Mouse (Mus musculus) B cell, adult 2 months (primary cell): ENCODE measurements at regions not wholly inside any gene's neighbourhood (a gene's known extent, or its start where the extent isn't known, plus 50 kb on each side); places are given as distances from the start of the nearest gene placed in this dataset.

Experiments used
- DNase-seq, 2 experiments: peaks; one replicate each; pipeline ENCODE4 v3.0.0; 2022

- DNase-seq = no peak
These were observed 121.0 kb downstream of the Rbm26 start for GRCm38 (mm10) chr14:105056171-105056570.

GRCm38 (mm10) chr14:105038798-105039197 is 138.3 kb downstream of the Rbm26 start:
- no peak for DNase-seq

GRCm38 (mm10) chr14:105034712-105035377 is 142.3 kb downstream of the Rbm26 start:
- no peak for DNase-seq

- DNase-seq = no peak
These were observed 157.2 kb downstream of the Rbm26 start for GRCm38 (mm10) chr14:105019971-105020370.

- DNase-seq = no peak
These were observed 160.9 kb downstream of the Rbm26 start for GRCm38 (mm10) chr14:105016089-105016846.

- no peak for DNase-seq
These were observed 161.8 kb downstream of the Rbm26 start for GRCm38 (mm10) chr14:105015278-105015677.

- DNase-seq = no peak
These were observed 166.4 kb downstream of the Rbm26 start for GRCm38 (mm10) chr14:105010742-105011141.

- DNase-seq = no peak
These were observed 168.8 kb downstream of the Rbm26 start for GRCm38 (mm10) chr14:105008331-105008730.

GRCm38 (mm10) chr14:104994066-104994465 is 183.1 kb downstream of the Rbm26 start:
- DNase-seq = no peak

- DNase-seq = no peak
These were observed 211.1 kb downstream of the Rbm26 start for GRCm38 (mm10) chr14:104966046-104966445.

- DNase-seq = no peak
These were observed 233.7 kb downstream of the Rbm26 start for GRCm38 (mm10) chr14:104943450-104943849.

GRCm38 (mm10) chr14:104939961-104940360 is 237.2 kb downstream of the Rbm26 start:
- DNase-seq = no peak

GRCm38 (mm10) chr14:104937083-104937864 is 239.9 kb downstream of the Rbm26 start:
- DNase-seq = no peak

- DNase-seq = no peak
These were observed 241.2 kb downstream of the Rbm26 start for GRCm38 (mm10) chr14:104935956-104936355.

GRCm38 (mm10) chr14:104905706-104906105 is 271.4 kb downstream of the Rbm26 start:
- DNase-seq = no peak

- DNase-seq = no peak
These were observed 274.8 kb downstream of the Rbm26 start for GRCm38 (mm10) chr14:104902120-104903027.

- no peak for DNase-seq
These were observed 276.1 kb downstream of the Rbm26 start for GRCm38 (mm10) chr14:104901072-104901471.

- DNase-seq = no peak
These were observed 305.9 kb downstream of the Rbm26 start for GRCm38 (mm10) chr14:104871203-104871602.

- no peak for DNase-seq
These were observed 309.6 kb downstream of the Rbm26 start for GRCm38 (mm10) chr14:104867540-104867939.

- no peak for DNase-seq
These were observed 313.2 kb downstream of the Rbm26 start for GRCm38 (mm10) chr14:104863881-104864280.

- DNase-seq = no peak
These were observed 321.2 kb downstream of the Rbm26 start for GRCm38 (mm10) chr14:104855913-104856312.

- no peak for DNase-seq
These were observed 326.8 kb upstream of the Rnf219 start for GRCm38 (mm10) chr14:104849274-104849673.
